Mouse (Mus musculus) erythroblast, embryonic 14.5 days (primary cell): ENCODE measurements around the gene Accs.

Experiments used
- GATA1 ChIP-seq: IDR thresholded peaks from 2 replicates; pipeline ENCODE4 v1.6.1; 2012; ENCODE audit warnings: low read length, inconsistent platforms, mixed read lengths
- TAL1 ChIP-seq: IDR thresholded peaks from 3 replicates; pipeline ENCODE4 v1.6.1; 2012; ENCODE audit warnings: low read length, inconsistent platforms, mixed read lengths

DNA sequence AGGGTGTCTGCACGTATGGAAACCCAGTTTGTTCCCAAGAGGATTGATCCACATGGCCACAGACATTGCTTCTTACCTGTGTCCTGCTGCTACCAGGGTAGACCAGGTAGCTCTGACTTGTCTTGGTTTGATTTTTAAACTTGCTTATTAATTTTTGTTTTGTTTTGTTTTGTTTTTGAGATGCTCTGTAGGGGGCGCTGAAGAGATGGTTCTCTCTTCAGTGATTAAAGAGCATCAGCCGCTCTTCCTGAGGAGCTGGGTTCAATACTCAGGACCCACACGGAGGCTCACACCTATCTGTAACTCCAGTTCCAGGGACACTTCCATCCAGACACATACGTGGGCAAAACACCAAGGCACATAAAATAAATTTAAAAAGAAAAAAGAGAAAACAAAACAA is 33.3 kb upstream of the Accs start:
- TF ChIP-seq GATA1 (no peak), TAL1 (no peak)
